Mouse (Mus musculus): Measurements from ENCODE around the gene Tagln.

Tagln gene

DNA sequence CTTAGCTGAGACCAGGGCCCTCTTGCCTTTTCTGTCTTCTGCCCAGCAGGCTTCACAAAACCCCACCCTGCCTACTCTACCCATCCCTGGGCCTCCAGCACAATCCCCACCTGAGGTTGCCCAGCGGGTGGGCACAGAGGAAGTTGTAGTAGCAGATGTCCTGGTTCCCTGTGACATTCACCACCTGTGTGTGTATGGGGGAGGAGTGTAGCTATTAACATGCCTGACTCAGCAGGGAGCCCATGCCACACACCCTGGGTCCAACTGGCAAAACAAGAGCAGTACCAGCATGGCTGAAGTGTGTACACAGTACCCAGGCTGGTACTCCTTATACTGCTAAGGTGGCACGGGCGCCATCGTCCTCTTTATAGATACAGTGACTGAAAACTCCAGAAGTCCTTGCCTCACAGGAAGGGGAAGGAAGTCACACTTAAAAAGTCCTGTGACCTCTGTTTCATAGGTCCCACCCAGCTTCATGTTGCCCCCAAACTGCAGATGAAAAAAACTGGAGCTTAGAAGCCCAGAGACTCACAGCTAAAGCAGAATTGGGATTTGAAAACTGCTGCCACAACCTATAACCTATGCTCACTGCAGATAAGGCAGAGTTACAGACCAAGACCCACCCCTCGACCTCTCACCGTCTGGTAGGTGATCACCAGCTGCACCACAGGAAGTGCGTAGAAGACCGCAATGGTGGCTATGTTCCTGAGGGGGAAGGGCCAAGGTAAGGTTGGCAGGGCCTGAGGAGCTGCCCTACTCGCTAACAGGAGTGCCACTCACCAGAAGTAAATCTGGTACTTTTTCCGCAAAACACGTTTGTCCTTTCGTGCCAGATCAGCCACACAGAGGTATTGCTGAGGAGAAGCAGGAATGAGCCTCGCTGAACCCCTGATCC is 8.9 kb upstream of the Tagln start:
- no peak for DNase-seq

DNA sequence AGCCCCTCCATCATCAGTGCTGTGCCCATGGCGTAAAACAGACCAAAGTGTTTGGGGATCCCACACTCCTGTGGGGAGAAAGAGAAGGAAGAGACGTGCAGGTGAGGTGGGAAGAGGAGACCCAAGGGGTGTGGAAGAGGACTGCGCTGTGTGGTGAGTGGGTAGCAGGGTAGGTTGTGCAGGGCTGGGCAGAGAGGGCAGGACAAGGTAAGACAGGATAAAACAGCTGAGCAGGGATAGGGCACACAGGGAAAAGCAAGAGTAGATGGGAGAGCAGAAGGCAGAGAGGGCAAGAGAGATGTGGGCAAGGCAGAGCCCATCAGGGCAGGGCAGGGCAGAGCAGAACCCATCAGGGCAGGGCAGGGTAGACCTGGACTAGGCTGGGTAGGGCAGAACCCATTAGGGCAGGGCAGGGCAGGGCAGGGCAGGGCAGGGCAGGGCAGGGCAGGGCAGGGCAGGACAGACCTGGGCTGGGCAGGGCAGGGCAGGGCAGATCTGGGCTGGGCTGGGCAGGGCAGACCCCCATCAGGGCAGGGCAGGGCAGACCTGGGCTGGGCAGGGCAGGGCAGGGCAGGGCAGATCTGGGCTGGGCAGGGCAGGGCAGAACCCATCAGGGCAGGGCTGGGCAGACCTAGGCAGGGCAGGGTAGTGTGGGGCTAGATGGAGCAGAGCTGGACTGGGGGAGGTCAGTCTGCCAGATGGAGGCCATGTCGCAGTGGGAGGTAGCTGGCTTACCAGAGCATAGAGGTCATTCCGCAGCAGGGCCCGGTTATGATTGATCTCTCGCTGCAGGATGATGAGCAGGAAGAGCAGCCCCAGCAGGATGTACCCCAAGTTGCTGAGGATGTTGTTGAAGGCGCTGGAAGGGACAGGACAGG is 8.0 kb upstream of the Tagln start:
- DNase-seq, result no peak

DNA sequence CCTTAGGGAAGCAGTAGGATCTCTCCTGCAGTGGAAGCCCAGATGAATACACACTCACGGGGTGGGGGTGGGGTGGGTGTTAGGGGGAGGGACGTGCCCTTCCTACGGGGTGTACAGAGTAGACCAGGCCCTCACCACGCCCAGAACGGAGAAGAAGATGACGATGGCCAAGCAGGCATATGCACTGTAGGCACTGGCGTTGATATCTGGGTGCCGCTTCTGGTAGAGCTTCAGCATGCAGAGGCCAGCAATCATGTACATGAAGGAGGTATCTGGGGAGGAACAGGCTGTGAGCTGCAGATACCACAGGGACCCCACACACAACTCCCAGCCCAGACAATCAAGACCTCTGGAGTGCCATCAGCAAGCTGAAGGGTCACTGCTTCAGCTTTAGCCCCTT is 7.1 kb upstream of the Tagln start:
- no peak for DNase-seq

DNA sequence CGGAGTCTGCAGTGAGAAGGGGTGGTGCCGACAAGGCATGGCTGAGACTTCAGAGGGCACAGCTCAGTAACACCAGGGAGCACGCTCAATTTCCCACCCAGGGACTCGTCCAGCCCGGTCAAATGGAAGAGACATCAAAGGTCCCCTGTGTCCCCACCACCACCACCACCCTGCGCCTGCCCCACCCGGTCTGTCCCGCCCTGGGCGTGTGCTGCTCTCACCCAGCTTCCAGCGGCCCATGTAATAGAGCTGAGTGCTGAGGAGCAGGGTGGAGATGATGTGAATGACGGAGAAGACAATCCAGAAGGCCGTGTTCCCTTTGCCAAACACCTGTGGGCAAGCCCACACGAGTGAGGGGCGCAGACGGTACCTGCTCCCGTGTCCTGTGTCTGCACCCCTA is 6.6 kb upstream of the Tagln start:
- DNase-seq, result no peak

DNA sequence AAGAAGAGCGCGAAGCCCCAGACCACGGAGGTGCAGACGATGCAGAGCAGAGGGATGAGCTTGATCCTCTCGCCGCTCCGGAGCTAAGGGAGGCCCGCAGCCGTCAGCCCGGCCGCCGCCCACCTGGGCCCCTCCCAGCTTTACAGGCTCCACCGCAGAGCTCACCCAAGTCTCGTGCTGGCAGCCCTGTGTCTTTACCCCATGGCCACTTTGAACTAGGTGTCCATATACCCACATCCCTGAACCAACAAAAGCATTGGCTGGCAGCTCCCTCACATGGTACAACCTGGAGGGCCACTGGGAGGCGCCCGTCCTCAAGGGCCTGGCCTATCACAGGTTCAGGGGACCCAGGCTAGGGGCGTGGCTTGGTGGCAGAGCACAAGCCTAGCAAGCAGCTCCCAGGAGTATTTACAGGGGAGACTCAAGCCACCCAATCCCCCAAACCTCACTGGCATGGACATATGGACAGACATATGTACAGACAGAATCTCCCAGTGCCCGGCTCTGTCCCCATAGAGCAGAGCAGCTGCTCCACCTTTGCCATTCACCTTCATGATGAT is 5.6 kb upstream of the Tagln start:
- no peak for DNase-seq

DNA sequence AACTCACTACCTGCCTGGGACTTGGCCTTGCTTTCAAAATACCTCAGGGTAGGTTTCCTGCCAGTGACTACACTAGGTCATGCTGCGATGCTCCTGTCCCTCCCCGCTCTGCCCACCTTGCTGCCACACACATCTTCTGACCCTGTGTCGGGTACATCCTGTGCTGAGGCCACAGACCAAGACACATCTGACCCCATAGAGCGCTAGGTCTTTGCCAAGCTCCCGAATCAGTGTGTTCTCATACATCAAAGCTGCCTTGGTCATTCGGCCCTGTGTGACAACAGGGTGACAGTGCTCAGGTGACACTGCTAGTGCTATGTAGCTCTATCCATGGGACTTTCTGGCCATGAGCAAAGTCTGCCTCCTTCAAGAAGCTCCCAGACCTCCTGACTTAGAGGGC is 3.9 kb upstream of the Tagln start:
- no peak for DNase-seq

DNA sequence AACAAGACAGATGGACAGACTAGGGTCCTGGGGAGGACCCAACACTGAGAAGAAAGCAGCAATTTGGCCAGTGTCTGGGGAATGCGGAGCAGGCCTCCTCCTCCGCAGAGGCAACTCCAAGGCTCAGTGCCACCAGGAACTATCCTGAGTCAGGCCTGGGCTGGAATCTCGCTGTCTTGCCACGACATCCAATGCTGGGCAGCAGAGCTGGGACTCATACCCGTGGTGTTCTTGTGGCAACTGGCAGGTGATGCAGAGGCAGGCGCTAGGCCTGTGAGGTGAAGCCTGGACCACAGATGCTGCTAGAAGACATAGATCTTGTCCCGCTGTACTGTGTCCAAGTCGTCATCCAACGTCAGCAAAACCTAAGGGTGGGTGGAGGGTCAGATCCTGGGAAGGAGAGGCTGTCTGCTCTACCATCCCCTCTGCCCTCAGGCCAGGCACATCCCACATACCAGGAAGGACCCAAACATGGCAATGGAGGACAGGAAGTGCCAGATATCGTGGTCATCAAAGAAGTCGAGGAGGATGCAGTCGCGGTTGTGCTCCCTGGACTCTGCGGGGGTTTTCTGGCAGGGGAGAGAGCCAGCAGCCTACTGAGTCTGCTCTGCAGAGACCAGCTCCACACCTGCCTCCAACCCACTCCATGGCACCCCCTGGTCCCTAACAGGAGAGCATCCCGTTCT is 3.2 kb upstream of the Tagln start:
- DNase-seq, result no peak

DNA sequence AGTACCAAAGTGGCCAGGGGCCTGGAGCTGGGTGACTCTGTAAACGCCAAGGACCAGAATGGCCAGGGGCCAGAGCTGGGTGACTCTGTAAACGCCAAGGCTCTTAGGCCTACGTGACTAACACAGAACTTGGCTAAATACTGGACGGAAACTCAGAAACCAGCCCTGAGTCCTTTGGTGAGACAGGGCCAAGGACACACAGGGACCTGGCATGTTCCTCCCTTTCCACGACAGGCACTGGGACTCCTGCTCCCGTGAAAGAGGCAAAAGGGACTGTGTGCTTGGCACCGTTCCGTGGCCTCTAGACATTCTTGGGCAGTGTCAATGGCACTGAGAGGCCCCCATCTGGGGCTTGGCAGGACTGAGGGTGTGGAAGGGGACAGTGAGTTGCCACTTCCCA is 2.2 kb upstream of the Tagln start:
- no peak for DNase-seq

DNA sequence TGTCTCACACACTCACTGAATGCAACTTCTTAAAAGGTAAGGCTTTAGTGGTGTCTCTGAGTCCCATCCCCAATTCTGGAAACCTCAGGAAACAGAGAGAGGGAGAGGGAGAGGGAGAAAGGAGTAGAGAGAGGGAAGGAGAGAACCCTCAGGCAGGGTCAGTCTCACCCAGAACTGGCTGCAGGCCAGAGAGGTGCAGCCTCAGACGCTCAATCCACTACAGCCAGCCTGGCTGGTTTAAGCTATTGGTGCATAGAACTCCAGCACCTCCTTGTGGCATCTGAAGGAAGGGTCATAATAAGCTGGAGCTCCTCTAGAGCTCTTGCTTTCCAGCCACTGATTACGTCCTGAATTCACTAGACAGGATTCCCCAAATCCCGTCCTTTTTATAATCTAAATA is 1.0 kb upstream of the Tagln start:
- DNase-seq, result peak; percentile 79

DNA sequence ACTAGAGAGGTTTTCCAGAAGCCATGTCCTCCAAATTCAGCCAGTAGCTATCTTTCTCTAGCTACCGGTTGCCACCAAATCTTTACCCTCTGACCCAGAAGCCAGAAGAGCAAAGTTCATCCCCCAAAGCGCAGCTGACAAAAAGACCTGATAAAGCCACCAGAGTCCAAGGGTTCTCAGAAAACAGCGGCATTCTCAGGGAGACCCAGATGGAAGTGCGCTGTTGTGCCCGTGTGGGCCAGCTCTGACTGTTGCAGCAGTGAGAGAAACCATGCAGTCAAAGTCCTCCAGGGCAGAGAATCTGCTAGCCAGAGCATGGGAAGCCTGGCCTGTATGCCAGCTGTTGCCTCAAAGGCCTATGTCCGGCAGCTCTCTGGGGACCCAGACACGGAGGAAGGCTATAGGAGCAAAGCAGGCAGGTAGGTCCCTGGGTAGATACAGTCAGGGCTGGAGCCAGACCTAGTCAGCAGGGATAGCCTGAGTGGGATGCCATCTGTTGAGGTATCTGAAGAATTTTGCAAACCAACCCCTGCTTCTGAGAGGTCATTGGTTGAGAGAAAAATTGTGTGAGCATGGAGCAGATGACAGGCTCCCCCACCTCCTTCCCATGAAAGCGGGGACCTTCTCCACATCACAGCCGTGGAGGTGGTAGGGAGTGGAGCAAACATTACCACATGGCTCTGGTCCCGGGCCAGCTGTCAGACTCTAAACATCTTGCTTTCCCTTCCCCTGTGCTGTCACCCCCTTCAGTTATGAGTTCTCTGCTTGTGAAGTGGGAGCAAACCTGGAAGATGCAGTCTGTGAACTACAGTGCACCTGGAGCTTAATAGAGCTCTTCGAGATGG is 3.1 kb downstream of the Tagln start:
- peak; percentile 45 for DNase-seq

DNA sequence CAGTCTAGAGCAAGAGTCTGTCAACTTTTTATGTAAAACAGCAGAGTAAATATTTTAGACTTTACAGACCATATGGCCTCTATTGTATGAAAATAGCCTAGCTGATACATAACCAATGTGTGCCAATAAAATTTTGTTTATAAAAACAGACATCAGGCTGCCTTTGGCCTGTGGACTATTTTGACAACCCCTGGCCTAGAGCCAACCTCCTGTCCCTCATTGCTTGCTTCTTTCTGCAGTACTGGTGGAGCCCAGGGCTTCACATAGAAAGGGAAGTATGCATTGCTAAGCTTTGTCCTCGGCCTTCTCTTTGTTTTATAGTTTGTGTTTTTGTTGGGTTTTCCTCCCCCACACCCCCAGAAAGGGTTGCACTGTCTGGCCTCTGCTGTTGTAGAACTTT is 3.9 kb downstream of the Tagln start:
- no peak for DNase-seq

DNA sequence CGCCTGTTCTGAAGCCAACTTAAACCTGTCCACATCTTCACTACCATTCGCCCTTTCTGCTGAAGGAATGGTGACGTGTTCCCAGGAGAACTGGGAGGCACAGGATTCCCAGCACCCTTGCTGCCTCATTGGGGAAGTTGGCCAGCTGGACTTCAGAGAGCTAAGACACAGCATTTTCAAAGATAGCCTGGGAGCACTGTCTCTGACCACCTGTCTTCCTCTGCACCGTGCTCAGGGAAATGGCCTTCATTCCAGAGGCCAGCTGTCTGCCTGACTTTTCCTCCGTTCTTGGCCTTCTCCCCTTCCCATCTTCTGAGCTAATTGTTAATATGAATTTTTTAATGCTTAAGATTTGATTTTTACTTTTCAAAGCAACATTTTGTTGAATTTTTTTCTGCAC is 6.6 kb downstream of the Tagln start:
- no peak for DNase-seq

DNA sequence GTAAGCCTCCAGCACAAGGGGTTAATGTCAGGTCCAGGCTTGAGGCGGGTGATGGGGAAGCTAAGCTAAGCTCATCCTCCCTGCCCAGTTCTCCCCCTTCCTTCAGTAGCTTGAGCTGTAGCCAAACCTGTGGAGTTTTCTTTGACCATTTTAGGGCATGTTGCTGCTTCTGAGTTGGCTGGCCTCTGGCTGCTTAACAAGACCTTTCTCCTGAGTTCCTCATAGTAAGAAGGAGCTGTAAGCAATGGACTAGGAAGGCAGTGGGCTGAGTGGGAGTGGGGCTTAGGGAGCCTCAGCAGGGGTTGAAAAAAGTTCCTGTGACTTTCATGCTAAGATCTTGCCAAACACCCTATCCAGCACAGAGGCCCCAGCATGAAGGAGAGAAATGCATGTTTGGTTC is 16.0 kb downstream of the Tagln start:
- no peak for DNase-seq

DNA sequence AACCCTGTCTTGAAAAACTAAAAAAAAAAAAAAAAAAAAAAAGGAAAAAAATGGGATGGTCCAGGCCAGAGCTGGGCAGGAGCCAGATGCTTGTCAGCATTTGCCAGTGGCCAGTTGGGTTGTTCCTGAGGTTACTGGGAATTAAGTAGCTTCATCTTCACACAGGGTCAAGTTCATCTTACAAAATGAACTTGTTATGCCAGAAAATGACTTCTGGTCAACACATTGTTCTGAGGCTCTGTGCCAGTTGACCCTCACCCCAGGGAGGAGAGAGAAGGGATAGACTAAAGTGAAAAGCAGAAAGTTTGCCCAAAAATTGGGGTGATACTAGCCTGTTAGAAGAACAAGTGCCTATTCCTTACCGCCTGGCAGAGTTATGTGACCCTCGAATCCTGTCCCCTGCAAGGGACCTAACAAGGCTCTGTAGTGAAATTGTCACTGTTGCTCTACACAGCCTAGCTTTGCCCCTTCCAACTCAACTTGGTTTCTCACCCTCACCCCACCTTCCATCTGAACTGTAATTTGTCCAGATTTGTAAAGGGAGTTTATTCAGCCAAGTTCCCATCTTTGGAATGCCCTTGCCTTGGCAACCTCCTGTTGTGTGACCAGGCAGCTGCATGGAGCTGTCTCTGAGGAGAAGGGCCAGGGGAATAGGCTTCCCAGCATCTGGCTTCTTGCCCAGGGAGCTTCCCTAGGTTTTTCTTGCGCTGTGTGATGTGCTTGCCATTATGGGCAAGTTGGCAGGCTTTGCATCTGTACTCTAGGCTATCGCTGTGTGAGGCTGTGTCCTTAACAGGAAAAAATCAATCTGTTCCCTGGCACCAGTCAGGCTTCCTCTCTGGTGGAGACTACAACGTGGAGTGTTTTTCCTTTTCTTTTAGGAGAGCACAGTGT is 18.6 kb downstream of the Tagln start:
- peak; percentile 55 for DNase-seq

DNA sequence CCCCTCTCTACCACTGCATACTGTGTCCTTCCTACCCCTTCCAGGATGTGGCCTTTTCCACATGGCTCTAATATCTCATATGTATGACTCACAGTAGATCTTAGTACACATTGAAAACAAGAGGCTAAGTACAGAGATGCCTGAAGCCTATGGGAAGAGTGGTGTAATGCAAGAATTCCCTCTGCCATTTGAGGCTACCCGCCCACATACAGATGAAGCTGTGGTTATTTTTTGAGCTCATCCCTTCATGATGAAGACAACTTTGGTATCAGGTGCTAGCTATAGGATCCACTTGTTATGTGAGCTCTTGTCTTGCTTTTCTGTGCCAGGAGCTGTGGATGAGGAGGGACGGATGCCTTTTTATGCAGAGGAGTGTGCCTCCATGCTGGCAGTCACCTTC is 20.2 kb downstream of the Tagln start:
- no peak for DNase-seq

DNA sequence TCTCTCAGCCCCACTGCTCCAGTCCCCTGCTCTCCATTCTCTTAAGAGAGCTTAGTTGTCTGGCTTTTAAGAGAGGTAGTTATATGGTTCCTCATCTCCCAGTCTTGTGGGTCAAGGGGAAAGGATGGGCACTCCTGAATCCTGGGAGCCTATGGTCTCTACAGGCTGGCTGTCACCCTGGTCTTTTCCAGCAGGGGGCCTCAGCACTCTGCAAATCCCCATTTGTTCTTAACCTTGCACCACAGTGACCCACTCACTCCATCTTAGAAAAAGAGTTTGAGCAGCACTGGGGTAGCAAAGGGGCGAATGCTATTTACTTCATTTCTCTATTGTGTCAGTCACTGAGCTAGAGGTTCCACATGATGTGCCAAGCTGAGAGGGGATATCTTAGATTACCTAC is 24.2 kb downstream of the Tagln start:
- peak; percentile 72 for DNase-seq

DNA sequence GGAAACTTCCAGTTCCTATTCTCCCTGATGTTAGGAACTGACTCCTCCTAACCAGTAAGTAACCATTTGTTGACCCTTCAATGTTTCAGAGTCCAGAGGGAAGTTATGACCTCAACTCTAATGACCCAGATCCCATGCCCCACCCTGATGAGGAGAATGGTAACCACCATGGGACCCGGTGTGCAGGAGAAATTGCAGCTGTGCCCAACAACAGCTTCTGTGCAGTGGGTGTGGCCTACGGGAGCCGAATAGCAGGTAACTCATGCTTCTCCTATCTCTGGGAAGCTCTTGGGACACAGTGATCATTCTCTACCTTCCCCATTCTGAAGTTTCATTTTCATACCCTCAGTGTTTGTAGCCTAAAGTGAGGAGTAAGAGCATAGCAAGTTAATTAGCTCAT is 24.9 kb downstream of the Tagln start:
- no peak for DNase-seq

DNA sequence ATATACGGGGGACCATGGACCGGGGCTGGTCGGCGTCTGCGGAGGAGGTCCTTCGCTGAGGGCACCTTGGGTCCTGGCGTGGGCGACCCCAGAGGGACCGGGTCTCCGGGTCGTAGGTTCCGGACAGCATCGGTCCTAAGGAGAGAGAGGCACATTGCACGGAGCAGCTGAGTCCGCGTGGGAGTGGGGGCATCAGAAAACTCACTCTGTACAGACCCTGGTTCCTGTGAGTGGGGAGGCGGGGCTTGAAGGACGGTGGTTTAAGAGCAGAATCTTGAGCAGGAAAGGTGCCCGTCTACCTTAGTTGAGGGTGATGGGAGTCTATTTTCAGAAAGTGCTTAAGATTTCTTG is 28.8 kb downstream of the Tagln start:
- no peak for DNase-seq

DNA sequence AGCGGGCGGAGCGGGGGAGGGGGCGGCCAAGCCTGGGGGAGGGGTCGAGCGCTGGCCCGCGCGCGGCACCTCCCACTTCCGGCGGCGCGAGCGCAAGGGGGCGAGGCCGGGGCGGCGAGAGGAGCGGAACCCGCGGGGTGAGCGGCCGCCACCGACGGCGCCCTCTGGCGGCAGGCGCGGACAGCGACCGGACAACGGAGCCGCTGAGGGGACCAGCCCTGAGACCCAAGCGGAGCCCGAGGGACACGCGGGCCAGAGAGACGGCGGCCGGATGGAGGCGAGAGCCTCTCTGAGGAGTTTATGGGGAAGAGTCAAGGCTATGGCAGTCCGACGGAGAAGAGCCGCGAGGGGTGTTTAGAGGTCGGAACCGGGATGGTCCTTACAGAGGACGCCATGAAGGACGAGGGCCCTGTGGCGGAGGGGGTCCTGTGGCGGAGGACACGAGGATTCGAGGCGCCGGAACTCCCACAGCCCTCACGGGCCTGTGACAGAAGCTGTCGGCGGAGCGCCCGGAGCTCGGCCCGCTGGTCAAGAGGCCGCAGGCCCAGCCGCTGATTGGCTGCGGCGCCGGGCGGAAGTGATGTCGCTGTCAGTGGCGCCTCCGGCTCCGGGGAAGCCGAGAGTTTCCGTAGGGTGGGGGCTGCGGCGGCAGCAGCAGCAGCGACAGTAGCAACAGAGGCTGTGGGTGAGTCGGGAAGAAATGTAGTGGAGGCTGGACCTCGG is 29.3 kb downstream of the Tagln start, which contains the start of the genes Pcsk7 and Rnf214:
TSS of gene Pcsk7 (plus strand) at position 143 of the 723 bp plus-strand sequence.
TSS of gene Rnf214 (minus strand) at position 557 of the 723 bp plus-strand sequence.
- DNase-seq, result peak; percentile 91

DNA sequence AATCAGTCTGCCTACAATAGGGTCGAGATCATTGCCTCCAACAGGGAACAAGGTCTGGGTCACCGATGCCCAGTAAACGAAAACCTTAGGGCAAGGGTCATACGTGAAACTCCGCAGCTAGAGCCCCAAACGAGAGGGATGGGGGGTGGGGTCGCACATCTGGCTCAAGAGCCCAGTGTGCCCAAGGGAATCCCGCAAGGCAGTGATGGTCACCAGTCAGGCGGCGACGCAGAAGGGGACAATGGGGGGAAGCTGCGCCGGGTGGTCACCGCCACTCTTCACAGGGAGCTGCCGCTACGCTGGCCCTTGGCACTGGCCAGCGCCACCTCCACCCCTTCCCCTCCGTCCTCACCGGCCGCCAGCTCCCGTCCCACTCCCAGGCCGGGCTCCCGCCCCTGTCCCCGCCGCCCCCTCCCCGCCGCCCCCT is 30.0 kb downstream of the Tagln start:
- DNase-seq, result peak; percentile 32
